Mouse (Mus musculus) small intestine, adult 2 months (tissue): ENCODE results near the gene Dnmt3a.

Experiments used
- CTCF ChIP-seq: fragments of 200-500 bp; IDR thresholded peaks from 2 replicates; pipeline ENCODE4 v1.5.1; 2012; ENCODE audit warnings: low read depth, mild to moderate bottlenecking, control low read depth, inconsistent platforms, low read length, moderate library complexity, mixed read lengths; ENCODE audit not compliant: insufficient replicate concordance, insufficient read length; ENCODE audit errors: extremely low read depth
- POLR2A ChIP-seq: fragments of 200-500 bp; IDR thresholded peaks from 2 replicates; pipeline ENCODE4 v1.6.1; 2012; ENCODE audit warnings: low read depth, mild to moderate bottlenecking, control low read depth, inconsistent platforms, low read length, moderate library complexity

- no peak for TF ChIP-seq CTCF
- no peak for TF ChIP-seq POLR2A
Observed at GRCm38 (mm10) chr12:3917668-3918341, 112.0 kb downstream of the Dnmt3a start.
